Mouse (Mus musculus) WW6 (cell line): ENCODE results near the gene Vmn1r171.
"Not testable (repeated sequence)": the region's sequence is repeated elsewhere in the genome, so short reads cannot be mapped to it uniquely, and the experiment has no call there.

Experiments
- DNase-seq: peaks from one replicate; pipeline ENCODE4 v3.0.0-alpha.2; 2013; ENCODE audit warnings: low read depth, low spot score

Vmn1r171 gene

GRCm38 (mm10) chr7:23630422-23630821, at the start of gene Vmn1r171:
Vmn1r171 (plus strand) TSS chr7:23630722.
- no peak for DNase-seq

- DNase-seq = not testable (repeated sequence)
These were observed 24.6 kb upstream of the Vmn1r171 start, which contains the start of gene Vmn1r170 for GRCm38 (mm10) chr7:23605875-23606274. Vmn1r170 (plus strand) TSS chr7:23606175.

GRCm38 (mm10) chr7:23658016-23658415, 27.5 kb downstream of the Vmn1r171 start, which contains the start of gene Vmn1r172:
Vmn1r172 (plus strand) TSS chr7:23658316.
- DNase-seq = no peak
